Mouse (Mus musculus) CD4-positive, CD25-positive, alpha-beta regulatory T cell, adult 4 months (primary cell): ENCODE data around the gene Edem3. TPM values are rescaled to one million over a fixed set of nuclear protein-coding genes. Genes with fewer than 3 reads are reported as not detected.
"Not testable (repeated sequence)": the region's sequence is repeated elsewhere in the genome, so short reads cannot be mapped to it uniquely, and the experiment has no call there.

ENCODE experiments used
- ATAC-seq: one replicate; pipeline ENCODE4 v1.8.0; 2017
- polyA plus RNA-seq, 2 experiments: library from polyadenylated mRNA; unstranded; fragments of 100-300 nt; shearing (Covaris generic); gene quantifications; one replicate each; pipeline ENCODE4 v1.2.1; 2017

The Edem3 gene
- polyA plus RNA-seq, 2 experiments from 2014 or later = 3.1 to 4.8 TPM

DNA sequence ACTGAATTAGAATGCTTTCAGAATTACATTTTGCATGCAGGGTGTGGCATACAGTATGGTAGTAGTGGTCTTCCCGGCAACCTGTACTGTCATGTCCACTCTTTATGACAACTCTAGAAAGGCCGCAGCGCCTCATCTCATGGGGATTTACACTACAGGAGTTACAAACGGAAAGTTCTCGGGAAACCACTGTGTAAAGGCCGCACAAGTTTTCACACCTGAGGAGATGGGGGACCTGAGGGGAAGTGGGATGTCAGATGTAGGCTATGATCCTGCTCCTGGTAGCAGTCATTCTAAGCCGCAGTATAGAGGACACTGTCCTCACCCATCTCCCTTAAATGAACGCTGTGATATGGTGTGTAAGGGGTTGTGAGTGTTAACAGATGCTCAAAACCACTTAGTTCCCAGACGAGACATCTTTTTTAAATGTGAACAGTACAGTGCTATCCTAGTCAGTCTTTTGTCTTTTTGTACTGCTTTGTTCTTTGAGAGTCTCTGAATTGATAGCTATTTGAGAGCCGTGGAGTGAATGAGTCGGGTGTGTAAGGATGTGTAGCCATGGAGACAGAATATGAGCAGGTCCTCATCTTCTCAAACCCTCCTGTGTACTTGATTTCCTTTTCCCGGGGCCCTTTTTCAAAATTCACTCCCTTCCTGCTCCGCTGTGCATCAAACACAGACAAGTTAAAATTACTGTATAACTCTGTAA is 57.0 kb downstream of the Edem3 start:
- ATAC-seq = no peak

DNA sequence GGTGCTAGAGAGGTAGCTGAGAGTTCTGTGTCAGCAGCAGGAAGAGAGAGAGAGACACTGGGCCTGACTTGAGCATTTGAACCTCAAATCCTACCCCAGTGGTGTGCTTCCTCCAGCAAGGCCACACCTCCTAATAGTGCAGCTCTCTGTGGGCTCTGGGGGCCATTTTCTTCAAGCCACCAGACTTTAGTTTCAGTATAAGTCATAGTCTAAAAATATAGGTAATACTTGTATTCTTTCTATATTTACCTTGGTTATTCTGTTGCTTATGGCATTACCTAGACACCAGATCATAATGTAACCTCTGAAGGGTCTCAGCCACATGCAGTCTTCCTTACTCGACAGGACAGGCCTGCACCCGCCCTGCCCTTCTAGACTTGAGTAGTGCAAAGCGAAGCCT is 60.9 kb downstream of the Edem3 start:
- no peak for ATAC-seq

DNA sequence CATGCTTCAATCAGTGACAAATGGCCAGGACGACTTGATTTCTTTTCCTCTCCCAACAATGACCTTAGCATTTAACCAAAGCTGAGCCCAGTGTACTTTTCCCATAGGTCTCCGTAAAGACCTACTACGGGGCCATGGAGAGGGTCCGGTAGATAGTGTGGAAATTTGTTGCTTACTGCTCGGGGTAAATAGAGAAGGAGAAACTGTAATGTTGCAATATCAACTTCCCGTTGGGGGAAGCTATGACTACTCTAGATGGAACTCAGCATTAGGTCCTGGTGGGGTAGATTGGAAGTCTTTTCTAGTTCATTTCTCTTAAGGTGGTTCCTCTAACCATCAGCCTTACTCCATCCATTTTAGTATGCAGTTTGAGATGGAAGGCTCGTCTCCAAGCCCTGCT is 64.0 kb downstream of the Edem3 start:
- ATAC-seq = no peak

DNA sequence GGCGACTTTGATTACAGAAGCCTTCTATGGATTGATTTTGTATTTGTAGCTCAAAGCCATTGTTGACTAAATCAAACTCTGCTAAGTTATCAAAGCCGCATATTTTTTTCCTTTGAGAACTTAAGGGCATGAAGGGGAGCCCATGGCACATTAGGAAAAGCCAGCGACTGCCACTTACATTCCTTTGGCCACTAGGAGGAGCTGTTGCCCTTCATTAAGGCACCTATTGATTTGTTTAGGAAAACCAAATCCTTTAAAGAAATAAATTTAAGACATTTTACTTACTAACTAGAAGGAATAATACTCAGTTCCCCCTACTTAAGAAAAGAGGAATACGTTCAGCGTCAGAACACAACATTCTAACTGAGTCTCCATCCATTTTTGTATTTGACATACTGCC is 65.3 kb downstream of the Edem3 start:
- peak; percentile 72 for ATAC-seq

DNA sequence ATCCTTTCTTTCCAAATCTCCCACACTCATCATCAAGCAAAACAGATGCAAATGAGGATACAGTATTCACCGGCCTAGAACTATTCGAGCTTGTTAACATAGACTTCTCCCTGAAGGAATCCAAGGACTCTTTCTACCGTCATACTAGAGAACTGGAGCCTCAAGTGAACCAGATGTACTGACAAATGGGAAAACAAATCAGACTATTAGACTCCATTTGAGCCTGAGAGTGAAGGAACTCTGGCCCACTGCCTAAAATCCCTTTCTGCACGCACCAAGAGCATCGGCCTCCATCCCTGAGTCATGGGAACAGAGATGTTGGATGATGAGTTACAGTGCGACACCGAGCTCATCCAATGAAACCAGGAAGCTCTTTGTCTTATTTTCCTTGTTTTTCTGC is 69.9 kb downstream of the Edem3 start:
- no peak for ATAC-seq

DNA sequence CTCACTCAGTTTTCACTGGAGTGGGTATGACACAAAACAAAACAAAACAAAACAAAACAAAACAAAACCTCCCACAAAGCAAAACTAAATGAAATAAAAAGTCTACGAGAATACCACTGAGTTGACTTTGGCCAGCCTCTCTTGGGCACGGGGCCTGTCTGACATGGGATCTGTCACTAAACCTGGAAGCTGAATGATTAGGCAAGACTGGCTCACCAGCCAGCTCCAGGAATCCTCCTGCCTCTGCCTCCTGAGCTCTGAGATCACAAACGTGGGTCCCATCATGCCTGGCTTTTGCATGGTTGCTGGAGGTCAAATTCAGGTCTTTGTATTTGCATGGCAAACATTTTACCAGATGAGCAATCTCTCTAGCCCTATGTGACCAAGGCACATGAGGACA is 76.6 kb downstream of the Edem3 start:
- ATAC-seq = no peak

DNA sequence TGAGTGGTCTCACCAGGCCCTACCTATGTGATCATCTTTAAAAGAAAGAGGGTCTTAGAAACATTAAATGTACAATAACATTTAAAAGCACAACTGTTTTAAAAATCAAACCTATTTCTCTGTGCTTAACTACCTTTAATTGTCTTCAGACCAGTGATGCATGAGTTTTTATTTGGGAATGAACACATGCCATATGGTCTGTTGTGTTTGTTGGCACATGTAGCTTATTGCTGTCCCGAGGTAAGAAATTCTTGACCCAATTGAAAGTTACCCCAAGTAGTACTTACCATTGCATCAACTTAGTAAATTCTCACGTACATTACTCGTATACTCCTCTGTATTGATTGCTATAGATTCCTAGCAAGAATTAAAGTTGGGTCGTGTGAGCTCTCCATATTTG is 80.1 kb downstream of the Edem3 start:
- ATAC-seq = no peak

DNA sequence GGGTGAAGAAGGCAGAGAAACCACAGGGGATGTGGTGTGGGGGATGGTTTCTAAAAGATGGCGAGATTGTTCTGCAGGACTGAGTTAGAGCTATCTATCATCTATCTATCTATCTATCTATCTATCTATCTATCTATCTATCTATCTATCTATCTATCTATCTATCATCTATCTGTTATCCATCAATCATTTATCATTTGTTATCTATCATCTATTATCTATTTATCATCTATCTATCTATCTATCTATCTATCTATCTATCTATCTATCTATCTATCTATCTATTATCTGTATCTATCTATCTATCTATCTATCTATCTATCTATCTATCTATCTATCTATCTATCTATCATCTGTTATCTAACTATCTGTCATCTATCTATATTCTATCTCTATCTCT is 85.2 kb downstream of the Edem3 start:
- ATAC-seq = not testable (repeated sequence)

DNA sequence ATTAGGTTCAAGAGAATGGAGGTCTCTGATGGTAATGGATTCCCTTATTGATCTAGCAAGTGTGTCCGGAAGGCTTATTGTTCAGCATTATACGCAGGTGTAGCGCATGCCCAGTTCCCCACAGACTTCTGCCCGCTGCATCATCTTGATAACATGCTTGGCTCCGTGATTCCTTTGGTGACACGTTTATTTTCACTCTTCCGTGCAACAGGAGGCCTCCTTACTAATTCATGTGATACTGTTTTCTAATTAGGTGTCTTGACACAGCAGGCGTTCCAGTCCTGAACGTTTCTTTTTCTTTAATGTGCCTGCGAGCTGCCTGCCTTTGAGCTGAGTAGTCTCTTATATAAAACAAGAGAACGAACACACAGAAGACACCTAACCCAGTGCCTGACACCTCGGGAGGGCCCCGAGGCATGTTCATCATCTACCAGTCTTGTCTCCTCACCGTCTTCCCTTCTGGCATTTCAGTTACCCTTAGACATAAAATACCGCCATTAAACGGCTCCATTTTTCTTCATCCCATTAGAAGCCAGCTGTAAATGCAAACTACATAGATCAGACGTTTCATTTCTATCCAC is 90.2 kb downstream of the Edem3 start:
- no peak for ATAC-seq

DNA sequence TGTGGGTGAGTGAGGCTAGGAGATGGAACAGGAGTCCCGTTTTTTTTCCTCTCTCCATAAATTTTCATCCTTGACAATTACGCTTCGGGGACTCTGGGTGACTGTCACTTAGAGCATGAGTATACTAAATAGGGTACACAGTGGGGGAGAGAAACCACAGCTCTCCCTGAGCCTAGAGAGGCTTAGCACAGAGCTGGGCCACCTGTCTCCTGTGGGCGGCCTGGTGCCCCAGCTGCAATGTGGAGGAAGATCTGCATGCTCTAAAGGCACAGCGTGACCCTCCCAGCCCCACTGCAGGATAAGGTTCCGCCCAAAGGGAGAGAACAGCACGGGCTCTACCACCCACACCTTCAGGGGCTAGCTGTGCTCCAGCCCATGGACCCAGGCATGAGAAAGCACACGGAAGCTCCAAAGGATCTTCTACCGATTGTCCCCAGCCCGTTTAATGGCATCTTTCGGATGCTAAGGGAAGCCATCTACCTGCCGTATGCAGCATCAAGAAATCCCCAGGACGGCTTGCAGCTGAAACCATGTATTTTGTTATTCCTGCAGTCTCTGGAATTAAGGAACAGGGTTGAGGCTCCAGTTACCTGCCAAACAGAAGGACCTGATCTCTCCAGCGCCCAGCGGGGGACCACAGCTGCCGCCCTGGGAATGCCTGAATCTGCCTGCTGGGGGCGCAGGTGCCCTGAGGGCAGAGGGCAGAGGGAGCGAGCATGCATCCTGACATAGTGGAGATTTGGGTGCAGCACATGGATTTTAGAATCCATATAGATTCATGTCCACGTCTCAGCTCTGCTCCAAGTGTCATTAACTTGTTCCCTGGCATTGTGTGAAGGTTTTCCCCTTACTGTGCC is 91.0 kb downstream of the Edem3 start:
- no peak for ATAC-seq

DNA sequence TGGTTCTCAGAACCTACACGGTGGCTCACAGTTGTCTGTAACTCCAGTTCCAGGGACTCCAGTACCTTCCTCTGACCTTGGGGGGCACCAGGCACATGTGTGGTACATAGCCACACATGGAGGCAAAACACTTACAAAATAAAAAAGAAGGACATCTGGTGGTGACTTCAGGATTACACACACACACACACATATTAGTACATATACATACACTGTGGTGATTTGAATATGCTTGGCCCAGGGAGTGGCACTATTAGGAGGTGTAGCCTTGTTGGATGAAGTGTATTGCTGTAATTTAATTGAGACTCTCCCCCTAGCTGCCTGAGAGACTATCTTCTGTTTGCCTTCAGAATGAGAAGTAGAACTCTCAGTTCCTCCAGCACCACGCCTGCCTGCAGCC is 93.1 kb downstream of the Edem3 start:
- ATAC-seq = no peak

DNA sequence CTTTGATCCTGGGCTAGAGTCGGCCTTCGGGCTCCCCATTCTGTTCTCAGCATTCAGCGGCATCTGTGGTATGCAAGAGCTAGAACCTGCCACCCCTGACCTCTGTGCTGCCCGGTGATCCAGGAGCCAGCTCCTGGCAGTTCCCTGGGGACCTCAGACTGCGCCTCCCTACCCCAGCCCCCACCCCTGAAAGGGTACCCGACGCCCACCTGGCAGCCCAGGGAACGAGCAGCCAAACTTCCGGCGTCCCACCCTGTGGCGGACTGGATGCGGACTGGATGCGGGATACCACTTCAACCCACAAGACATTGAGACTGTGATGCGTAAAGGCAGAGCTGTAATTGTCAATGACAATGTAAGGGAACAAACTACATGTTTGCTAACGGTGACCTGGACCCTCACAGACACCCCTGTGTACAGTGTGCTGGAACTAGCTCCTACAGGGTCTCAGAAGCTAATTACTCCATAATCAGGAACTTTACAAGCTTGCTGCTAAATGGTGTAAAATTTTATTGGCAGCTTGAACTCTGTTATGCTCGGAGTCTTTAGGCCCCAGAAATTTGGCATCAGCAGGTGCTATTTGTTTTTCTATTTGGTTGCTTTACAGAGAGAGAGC is 94.9 kb downstream of the Edem3 start:
- ATAC-seq = no peak

DNA sequence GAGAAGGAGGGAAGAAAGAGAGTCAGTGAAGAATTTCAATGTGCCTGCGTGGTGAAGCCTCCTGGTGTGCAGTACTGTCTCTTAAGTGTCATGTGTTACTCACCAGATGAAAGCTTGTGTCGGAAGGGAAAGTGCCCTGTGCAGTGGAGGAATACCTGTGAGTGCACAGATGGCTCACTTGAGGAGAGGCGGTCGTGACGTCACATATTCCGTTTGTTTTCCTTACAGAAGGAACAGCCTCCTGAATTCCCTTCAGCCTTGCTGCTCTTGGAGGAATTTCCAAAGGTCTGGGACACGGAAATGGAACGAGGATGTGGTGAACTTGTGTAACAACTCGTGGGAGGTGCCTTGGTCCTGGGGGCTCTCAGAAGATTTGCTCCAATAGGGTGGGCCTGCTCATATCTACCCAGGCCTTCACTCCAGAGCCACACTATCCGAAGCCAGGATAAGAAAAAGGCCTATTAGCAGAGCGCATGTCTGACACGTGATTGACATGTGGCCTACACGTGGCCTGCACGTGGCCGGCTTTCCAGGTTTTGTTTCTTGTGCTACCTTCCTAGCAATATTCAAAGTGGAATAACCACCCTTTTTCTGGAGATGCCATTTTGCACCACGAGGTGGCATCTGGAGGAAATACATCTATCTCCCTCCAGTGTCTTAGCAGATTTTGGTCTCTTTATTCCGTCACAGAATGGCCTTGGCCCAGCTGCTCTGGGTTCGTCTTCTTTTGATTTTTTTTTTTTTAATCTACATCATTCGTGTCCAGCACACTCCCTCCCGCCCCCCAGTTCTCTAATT is 96.1 kb downstream of the Edem3 start:
- no peak for ATAC-seq

DNA sequence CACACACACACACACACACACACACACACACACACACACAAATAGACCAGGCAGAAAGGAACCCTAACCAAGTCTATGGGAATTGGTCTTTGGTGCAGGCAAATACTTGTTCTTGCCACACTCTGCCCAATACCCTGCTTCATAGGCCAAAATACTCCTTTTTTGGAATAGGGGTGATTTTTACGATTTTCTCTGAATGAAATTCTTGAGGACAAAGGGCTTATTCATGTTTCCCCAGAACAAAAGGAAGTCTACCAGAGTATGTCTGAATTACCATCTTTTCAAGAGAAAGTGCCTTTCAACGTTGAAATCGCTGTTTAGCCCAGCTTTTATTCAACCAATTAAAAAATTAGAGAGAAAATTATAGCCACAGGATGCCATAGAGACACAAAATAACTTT is 96.8 kb downstream of the Edem3 start:
- no peak for ATAC-seq

DNA sequence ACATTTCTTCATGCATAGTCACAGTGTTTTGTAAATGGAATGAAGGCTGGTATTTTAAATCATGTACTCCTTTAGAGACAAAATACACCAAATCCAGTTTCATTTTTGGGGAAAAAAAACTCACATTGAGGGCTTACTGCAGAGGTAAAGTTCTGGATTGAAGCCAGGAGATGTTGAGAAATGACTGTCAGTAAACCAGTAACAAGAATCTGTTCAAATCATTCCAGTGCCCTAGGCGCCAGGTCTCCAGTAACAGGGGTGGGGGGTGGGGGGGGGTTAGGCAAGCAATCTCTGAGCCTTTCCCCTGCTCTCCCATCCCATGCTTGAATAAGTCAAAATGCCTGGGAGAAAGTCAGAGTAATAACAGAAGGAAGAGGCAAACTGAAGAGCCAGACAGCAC is 100.4 kb downstream of the Edem3 start:
- no peak for ATAC-seq

DNA sequence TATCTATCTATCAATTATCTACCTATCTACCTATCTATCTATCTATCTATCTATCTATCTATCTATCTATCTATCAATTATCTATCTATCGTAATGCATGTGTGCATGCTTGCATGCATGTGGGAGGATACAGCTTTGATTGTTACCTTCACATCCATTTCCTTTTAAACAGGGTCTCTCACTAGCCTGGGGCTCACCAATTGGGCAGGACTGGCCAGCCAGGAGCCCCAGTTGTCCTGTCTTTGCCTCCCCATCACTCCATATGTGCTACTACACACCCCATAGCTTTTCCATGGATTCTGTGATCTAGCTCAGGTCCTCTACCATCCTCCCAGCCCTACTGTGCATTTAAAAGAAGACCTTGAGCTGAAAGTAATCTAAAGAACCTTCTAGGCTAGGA is 103.3 kb downstream of the Edem3 start:
- ATAC-seq = no peak

DNA sequence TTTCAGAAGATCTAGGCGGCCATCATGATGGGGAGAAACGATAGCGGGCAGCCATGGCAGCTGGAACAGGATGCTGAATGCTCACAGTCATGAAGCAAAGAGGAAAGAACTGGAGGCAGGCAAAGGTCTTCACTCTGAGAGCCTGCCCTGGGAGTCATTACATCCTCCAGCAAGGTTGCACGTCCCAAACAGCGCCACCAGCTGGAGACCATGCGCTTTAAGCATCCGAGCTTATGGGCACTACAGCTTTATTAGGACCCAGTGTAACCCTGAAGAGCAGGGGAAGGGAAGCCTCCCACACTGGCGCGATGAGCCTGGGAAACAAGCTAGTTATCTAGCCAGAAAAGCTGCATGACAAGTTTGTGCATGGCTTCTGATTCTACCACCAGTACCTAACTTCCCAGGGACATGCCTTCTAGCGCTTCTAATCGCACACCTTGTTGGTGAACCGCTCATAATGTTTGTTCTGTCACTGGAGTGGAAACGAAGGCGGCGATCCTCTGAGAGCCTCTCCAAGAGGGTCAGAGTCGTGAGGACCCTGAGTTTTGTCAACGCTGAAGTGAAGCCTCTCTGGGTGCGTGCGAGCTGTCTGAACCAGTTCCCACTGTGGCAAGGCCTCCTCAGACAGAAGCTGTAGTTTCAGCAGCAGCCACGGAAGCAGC is 106.3 kb downstream of the Edem3 start:
- no peak for ATAC-seq

DNA sequence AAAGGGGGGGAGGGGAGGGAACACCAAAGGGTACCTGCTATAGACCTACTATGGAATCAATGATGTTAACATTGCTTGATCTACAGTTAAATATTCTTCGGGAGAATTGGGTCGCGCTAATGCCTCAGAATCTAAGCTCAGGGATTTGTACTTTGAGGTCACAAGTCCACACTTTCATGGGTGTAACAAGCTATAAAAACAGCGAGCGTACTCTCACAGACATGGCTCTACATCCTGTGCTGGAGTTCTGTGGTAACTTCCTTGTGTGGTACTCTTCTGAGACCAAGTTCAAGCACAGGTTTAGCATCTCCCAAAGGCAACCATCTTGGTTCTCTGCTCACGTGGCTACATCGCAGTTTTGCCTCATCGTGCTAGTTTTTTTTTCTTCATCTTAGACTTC is 106.9 kb downstream of the Edem3 start:
- ATAC-seq = no peak

DNA sequence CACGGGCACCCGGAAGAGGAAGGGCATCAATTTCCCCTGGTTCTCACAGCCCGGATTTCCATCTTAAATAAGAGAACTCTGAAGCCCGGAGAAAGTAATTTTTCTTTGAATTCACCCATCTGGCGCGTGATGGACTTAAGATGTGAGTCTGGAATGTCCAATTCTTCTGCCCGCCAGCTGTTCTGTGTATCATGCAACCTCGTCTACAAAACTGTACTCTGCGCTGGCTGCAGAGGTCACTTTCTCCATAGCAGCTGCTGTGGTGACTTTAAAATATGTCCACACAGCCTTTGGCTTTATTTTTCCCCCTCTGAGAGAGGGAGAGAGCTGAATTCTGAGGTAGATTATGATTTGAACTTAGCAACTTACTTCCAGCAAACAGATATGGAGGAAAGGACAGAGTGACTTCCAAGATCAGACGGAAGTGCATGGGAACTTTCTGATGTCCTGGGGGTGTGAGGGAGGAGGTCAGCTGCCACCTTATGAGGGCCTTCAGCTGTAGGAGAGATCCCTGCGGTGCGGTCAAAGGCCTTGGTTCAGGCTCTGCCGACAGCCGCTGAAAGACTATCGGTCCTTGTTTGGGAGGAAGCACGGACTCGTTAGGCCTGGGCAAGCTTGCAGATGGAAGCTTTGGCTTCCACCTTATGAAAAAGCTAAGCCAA is 108.1 kb downstream of the Edem3 start:
- ATAC-seq = no peak

DNA sequence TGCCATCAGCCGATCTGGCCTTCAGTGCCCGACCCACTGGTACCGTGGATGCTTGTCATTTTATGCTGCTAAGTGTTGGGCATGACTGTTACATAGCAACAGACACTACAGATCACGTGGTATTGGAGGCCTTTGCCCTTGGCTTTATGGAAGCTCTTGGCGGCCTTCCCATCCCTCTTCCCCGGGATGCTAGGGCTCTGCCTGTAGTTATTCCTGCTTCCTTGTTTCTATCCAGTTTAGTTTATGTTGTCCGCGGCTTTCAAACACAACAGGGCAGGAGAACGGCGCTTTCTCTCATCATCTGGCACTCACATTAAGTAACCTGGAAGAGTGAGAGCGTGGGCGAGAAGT is 108.6 kb downstream of the Edem3 start:
- ATAC-seq = no peak

DNA sequence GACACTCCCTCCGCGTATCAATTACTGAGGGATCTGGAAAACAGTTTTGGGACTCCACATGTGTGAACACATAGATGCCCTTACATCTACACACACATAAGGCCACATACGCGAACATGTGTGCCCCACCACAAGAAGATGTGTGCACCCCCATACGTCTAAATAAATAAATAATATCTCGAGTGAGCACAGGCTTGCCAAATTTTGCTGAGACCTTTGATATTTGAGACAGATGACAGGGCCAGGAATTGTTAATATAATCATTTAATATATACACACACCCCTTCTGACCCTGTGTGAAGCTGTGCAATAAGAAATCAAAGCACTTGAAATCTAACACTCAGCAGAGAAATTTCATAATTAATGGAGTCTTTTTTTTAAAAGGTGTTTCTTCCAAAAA is 109.2 kb downstream of the Edem3 start:
- no peak for ATAC-seq
